Mouse (Mus musculus) heart, embryonic 11.5 days (tissue): Measurements from ENCODE around the gene Hist1h2ak. TPM values are rescaled to one million over a fixed set of nuclear protein-coding genes. Genes with fewer than 3 reads are reported as not detected.
A peak's percentile ranks its signal among the peaks of the same experiment; 100 is the strongest.
"Not testable (repeated sequence)": the region's sequence is repeated elsewhere in the genome, so short reads cannot be mapped to it uniquely, and the experiment has no call there.

Experiments
- ATAC-seq: fragments of 200-750 bp; cut with Nextera tagmentation; replicated peaks from 2 replicates; pipeline ENCODE4 v1.8.0; 2017; ENCODE audit warnings: moderate library complexity; ENCODE audit not compliant: insufficient number of reproducible peaks, low FRiP score, low TSS enrichment
- H3K27ac ChIP-seq: fragments of 300-500 bp; sonication (generic); 2 replicates; pipeline ENCODE4 v1.5.1; 2014; ENCODE audit warnings: mild to moderate bottlenecking, low read depth, low read length
- H3K27me3 ChIP-seq: fragments of 300-500 bp; sonication (generic); 2 replicates; pipeline ENCODE4 v1.6.1; 2014; ENCODE audit warnings: mild to moderate bottlenecking, low read length, mixed read lengths; ENCODE audit not compliant: control insufficient read depth, insufficient read depth
- H3K36me3 ChIP-seq: fragments of 300-500 bp; sonication (generic); 2 replicates; pipeline ENCODE4 v1.6.1; 2014; ENCODE audit warnings: mild to moderate bottlenecking, low read length, moderate library complexity, mixed read lengths; ENCODE audit not compliant: control insufficient read depth, insufficient read depth
- H3K4me1 ChIP-seq: fragments of 300-500 bp; sonication (generic); 2 replicates; pipeline ENCODE4 v1.6.1; 2014; ENCODE audit warnings: low read length; ENCODE audit not compliant: control insufficient read depth, insufficient read depth
- H3K4me2 ChIP-seq: fragments of 300-500 bp; sonication (generic); 2 replicates; pipeline ENCODE4 v1.6.1; 2014; ENCODE audit warnings: mild to moderate bottlenecking, moderate library complexity
- H3K4me3 ChIP-seq: fragments of 300-500 bp; sonication (generic); 2 replicates; pipeline ENCODE4 v1.5.1; 2014; ENCODE audit warnings: low read depth, low read length
- H3K9ac ChIP-seq: fragments of 300-500 bp; sonication (generic); 2 replicates; pipeline ENCODE4 v1.6.1; 2014; ENCODE audit warnings: mild to moderate bottlenecking, low read depth, low read length, moderate library complexity
- H3K9me3 ChIP-seq: fragments of 300-500 bp; sonication (generic); replicated peaks from 2 replicates; pipeline ENCODE4 v1.6.1; 2016; ENCODE audit warnings: low read length; ENCODE audit not compliant: control insufficient read depth
- WGBS: fragments of 180-500 bp; shearing (Covaris S2); extraction: QIAGEN DNeasy Blood & Tissue Kit; methylation state at CpG from one replicate; pipeline ENCODE4 v1.1.7; 2014; ENCODE audit not compliant: insufficient replicate concordance; 5-methylcytosine and 5-hydroxymethylcytosine counted together
- polyA plus RNA-seq: library from polyadenylated mRNA; unstranded; fragments of >200 nt; fragmentation: Nextera tagmentation; extraction: Ambion mirVana; gene quantifications from 2 replicates; pipeline ENCODE4 v1.2.1, GENCODE M21; 2014

The Hist1h2ak gene
- polyA plus RNA-seq, 1 experiment from 2014 or later, result 3.1 TPM

DNA sequence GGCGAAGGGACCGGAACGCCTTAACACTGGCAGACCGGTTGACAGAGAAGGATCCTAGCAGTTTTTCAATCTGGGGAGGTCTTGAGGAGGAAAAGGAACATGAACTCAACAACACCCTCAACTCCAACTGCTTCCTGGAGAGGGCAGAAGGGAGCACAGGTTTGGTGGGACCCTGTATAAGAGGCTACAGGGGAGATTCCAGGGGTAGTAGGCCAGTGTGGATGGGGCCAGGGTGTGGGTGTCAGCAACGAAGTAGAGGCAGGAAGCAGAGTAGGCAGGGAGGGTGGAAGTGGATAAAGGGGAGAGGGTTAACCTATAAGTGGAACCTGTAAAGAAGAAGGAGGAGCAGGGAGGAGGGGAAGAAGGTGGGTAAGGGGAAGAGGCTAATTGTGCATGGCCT, 20.2 kb downstream of the Hist1h2ak start:
- WGBS, result 57% methylated on average over 5 of the region's 5 CpGs
- Histone ChIP-seq H3K4me3 (no peak overlapping the region), H3K9ac (peak overlapping the region; percentile 1; the same call in 1 of the 2 replicates), H3K4me1 (no peaks in the 10 kb centered on the region), H3K9me3 (no peaks in the 10 kb centered on the region), H3K36me3 (no peaks in the 10 kb centered on the region), H3K27ac (no peak overlapping the region), H3K4me2 (no peak overlapping the region), H3K27me3 (no peaks in the 10 kb centered on the region)
- ATAC-seq, result 0 out of 2 replicates have a peak, but pooled peaks have one; percentile 25

DNA sequence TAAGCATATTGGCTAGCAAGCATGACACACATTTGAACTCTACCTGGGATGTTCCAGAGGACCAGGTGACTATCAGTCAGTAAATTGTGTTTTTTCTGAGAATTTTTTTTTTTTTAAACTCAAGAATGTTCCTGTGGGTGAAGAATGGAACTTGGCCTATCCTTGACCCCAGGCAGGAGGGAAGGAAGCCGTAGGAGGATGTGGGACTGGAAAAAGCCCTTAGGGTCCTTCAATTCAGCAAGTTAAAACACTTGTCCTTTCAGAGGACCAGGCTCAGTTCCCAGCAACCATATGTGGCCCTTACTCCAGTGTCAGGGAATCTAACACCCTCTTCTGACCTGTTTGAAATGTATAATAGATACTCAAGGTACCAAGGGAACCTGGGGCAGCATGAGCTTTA, 24.1 kb downstream of the Hist1h2ak start:
- no peak overlapping the region for H3K27ac ChIP-seq
- H3K4me1 ChIP-seq, result no peaks in the 10 kb centered on the region
- no peak for ATAC-seq
- no peaks in the 10 kb centered on the region for H3K9me3 ChIP-seq
- WGBS, result 68% methylated on average over 1 of the region's 1 CpGs
- no peaks in the 10 kb centered on the region for H3K36me3 ChIP-seq
- H3K27me3 ChIP-seq, result no peaks in the 10 kb centered on the region
- H3K9ac ChIP-seq, result no peak overlapping the region
- H3K4me3 ChIP-seq, result no peak overlapping the region
- no peak overlapping the region for H3K4me2 ChIP-seq

DNA sequence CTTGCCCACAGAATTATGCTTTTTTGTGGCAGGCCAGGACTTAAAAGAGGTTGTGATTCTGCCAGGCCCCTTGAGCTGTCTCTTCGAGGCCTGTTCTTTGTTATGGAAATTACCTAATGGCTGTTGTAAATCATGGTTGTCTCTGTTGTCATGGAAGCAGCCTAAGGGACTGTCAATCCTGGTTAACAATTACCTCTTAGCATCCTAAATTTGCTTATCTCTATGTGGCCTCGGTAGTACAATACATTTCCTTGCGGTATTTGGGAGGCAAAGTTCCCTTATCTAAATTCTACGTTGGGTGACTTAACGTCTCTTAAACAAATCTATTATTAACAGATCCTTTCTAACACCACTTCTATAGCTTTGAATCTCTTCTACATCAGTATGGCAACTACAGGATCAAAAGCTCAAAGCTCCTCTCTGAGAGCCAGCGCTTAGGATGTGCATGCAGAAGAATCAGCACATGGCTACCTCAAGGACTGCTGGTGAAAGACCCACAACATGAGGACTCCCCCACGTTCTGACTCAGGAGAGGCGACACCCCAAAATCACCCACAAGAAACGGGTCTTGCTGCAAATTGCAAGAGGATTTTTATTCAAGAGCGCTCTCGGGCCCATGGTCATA, 25.6 kb downstream of the Hist1h2ak start:
- Histone ChIP-seq H3K9ac (no peak overlapping the region), H3K4me3 (no peak overlapping the region), H3K27me3 (no peaks in the 10 kb centered on the region), H3K36me3 (no peaks in the 10 kb centered on the region), H3K4me1 (no peaks in the 10 kb centered on the region), H3K4me2 (no peak overlapping the region), H3K27ac (no peak overlapping the region), H3K9me3 (no peaks in the 10 kb centered on the region)
- WGBS, result 33% methylated on average over 11 of the region's 11 CpGs
- no peak for ATAC-seq

DNA sequence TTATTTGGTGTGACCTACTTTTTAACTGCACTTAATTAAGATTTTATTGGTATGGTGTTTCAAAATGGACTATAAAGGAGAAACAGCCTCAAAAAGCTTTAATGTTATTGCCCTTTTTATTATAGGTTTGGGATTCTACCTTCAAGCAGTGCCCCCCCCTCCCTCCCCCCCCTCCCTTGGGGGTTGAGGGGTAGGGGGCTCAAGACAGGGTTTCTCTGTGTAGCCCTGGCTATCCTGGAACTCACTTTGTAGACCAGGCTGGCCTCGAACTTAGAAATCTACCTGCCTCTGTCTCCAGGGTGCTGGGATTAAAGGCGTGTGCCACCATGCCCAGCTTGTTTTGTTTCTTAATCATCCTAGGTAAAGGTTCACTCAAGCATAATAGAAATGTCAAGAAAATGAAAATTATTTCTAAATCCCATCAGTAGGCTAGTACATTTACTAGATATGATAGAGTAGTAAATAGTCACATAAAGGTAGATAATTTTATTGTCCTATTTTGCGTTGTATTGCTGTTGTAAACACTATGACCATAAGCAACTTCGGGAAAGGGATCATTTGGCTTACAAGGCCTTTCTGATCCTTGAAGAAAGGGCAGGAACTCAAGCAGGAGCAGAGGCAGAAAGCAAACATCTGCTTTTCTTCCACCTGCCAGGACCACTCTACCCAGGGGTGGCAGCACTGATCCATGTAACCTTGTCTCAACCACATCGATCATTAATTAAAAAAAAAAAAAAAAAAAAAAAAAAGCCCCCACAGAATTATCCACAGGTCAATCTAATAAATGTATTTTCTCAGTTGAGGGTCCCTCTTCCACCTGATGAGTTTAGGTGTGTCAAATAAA, 30.4 kb downstream of the Hist1h2ak start:
- no peak for ATAC-seq
- Histone ChIP-seq H3K27me3 (no peaks in the 10 kb centered on the region), H3K27ac (no peak overlapping the region), H3K36me3 (no peaks in the 10 kb centered on the region), H3K4me1 (peaks cover 8% of the 10 kb centered on the region), H3K4me2 (peak overlapping the region; percentile 31; the same call in 1 of the 2 replicates), H3K4me3 (no peak overlapping the region), H3K9ac (no peak overlapping the region), H3K9me3 (no peaks in the 10 kb centered on the region)
- 40% methylated on average over 5 of the region's 5 CpGs for WGBS

DNA sequence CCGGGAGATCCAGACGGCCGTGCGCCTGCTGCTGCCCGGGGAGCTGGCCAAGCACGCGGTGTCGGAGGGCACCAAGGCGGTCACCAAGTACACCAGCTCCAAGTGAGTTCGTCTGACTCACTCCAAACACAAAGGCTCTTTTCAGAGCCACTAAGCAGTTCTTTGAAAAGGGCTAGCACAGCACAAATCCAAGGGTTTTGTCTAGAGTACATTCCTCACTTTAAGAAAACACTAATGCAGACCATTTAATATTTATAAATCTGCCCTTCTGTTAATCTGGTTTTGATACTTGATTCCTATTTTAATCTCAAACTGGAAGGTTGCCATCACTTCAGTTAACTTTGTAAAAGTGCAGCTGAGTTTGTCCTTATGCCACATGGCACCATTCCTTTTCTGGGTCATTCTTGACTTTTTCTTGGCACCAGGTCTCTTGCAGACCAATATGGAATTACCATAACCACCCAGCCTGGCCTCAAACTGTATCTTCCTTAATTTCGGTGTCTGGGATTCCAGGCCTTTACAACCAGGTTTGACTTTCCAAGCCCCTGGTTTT, 31.2 kb downstream of the Hist1h2ak start:
- Histone ChIP-seq H3K27me3 (no peaks in the 10 kb centered on the region), H3K4me1 (peaks cover 8% of the 10 kb centered on the region), H3K9ac (peak overlapping the region; percentile 69), H3K27ac (peak overlapping the region; percentile 86), H3K4me3 (peak overlapping the region; percentile 42), H3K9me3 (no peaks in the 10 kb centered on the region), H3K36me3 (no peaks in the 10 kb centered on the region), H3K4me2 (peak overlapping the region; percentile 68)
- peak; percentile 6; the same call in 1 of the 2 replicates for ATAC-seq
- 6% methylated on average over 10 of the region's 11 CpGs for whole genome bisulfite sequencing

DNA sequence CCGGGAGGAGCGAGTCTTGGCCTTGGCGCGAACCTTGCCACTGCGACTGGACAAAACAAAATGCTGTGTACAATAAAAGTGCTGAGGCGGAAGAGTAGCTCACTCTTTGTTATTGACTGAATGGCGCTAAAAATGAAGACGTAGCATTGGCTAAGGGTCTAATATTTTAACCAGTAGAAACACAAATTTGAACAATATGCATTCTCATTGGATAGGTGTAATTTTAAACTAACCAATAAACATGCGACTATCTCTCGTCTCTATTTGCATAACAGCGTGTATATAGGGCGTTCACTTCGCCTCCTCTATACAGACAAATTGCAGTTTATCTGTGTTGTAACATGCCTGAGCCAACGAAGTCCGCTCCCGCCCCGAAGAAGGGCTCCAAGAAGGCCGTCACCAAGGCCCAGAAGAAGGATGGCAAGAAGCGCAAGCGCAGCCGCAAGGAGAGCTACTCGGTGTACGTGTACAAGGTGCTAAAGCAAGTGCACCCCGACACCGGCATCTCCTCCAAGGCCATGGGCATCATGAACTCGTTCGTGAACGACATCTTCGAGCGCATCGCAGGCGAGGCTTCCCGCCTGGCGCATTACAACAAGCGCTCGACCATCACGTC, 31.8 kb downstream of the Hist1h2ak start, which contains the start of gene Hist1h2bm:
Hist1h2bm (plus strand) TSS at position 288 of the 616 bp plus-strand sequence.
- not testable (repeated sequence) for H3K27me3 ChIP-seq, H3K9me3 ChIP-seq, H3K36me3 ChIP-seq, H3K4me1 ChIP-seq
- H3K9ac ChIP-seq, result peak within 1 kb of the TSS; percentile 71
- peak within 1 kb of the TSS; percentile 42 for H3K4me3 ChIP-seq
- WGBS, result 0% methylated on average over 35 of the region's 37 CpGs
- ATAC-seq, result peak; percentile 94
- peak within 1 kb of the TSS; percentile 86 for H3K27ac ChIP-seq
- peak within 1 kb of the TSS; percentile 68 for H3K4me2 ChIP-seq

DNA sequence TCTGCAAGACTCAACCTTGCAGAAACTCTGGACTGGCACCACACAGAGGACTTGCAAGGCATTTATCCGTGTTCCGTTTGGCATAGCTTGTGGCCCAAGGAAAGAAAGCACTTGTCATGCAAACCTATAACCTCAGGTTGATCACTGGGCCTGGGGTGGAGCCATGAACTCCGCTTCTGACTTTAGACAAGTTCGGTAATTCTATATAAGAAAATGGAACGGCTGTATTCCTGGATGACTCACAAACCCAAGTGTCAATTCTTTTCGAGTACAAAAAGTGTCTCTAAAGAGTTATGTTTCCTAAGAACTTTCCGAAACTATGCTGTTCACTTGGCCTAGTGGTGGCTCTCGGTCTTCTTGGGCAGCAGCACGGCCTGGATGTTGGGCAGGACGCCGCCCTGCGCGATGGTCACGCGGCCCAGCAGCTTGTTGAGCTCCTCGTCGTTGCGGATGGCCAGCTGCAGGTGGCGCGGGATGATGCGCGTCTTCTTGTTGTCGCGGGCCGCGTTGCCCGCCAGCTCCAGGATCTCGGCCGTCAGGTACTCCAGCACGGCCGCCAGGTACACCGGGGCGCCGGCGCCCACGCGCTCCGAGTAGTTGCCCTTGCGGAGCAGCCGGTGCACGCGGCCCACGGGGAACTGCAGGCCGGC, 32.4 kb downstream of the Hist1h2ak start:
- WGBS, result 3% methylated on average over 21 of the region's 44 CpGs
- Histone ChIP-seq H3K9ac (peak overlapping the region; percentile 71), H3K4me2 (peak overlapping the region; percentile 68), H3K27ac (peak overlapping the region; percentile 86), H3K4me3 (peak overlapping the region; percentile 42)
- not testable (repeated sequence) for H3K4me1 ChIP-seq, H3K9me3 ChIP-seq, H3K36me3 ChIP-seq, H3K27me3 ChIP-seq
- ATAC-seq, result peak; percentile 27
